Mouse (Mus musculus): ENCODE data around the gene Cep112.
"Not testable (repeated sequence)": the region's sequence is repeated elsewhere in the genome, so short reads cannot be mapped to it uniquely, and the experiment has no call there.

DNA sequence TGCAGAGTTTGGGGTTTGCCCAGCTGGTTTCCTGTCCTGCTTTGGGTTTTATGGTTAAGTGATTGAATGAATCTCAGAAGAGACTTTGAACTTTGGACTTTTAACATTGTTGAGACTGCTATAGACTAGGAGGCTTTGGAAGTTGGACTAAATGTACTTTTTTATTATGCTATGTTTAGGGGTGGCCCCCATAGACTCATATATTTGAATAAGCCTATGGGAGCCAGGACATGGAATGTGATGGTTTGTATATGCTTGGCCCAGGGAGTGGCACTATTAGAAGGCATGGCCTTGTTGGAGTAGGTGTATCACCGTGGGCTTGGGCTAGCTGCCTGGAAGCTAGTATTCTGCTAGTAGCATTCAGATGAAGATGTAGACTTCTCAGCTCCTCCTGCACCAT lies 446.3 kb downstream of the Cep112 start:
- TF ChIP-seq CTCF (IDR thresholded peaks at IDR 0.05; ENCODE audit: control insufficient read depth, insufficient read depth, insufficient read length); CEBPB (IDR thresholded peaks at IDR 0.05; ENCODE audit: low read depth); MAX (IDR thresholded peaks at IDR 0.05); FOSL1 (IDR thresholded peaks at IDR 0.05; ENCODE audit: insufficient read depth, low read length, poor library complexity, severe bottlenecking); MYOD1 (IDR thresholded peaks at IDR 0.05; ENCODE audit: control insufficient read depth, insufficient read length, low read depth); USF1 (IDR thresholded peaks at IDR 0.05; ENCODE audit: low read depth): not testable (repeated sequence)
